Mouse (Mus musculus): Measurements from ENCODE around the gene Gas2l2.

DNA sequence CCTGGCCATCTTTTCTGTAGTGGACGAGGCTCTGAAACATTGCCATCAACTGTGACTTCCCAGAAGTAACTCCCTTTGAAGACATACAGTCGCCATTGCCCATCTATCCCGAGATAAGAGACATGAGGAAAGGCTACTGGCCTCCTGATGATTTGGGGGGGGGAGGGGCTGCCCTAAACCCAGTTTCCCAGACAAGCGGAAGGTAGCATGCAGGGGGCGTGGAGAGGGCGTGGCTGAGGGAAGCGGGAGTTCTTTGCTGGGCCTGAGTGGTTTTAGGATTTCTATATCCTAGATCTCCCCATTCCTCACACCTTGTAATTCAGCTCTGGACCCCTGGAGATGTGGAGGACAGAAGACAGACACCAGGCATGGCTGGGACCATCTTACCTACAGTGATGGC, 14.6 kb upstream of the Gas2l2 start:
- TF ChIP-seq POLR2A (IDR thresholded peaks at IDR 0.05; ENCODE audit: extremely low read depth, insufficient read depth, low read length): no peak
- no peak for TF ChIP-seq CTCF (IDR thresholded peaks at IDR 0.05; ENCODE audit: low read depth, low read length)

Data from liver, adult 2 months (tissue).